Mouse (Mus musculus) spleen, adult 2 months (tissue): Measurements from ENCODE around the gene Galt.
"Not testable (repeated sequence)": the region's sequence is repeated elsewhere in the genome, so short reads cannot be mapped to it uniquely, and the experiment has no call there.

Source experiments
- CTCF ChIP-seq: fragments of 200-500 bp; IDR thresholded peaks from 2 replicates; pipeline ENCODE4 v1.5.1; 2011; ENCODE audit warnings: mild to moderate bottlenecking, inconsistent platforms; ENCODE audit not compliant: insufficient read depth, insufficient read length, insufficient replicate concordance; ENCODE audit errors: extremely low read depth
- POLR2A ChIP-seq: fragments of 200-500 bp; IDR thresholded peaks from 2 replicates; pipeline ENCODE4 v1.6.1; 2011; ENCODE audit warnings: low read depth, low read length, inconsistent platforms

DNA sequence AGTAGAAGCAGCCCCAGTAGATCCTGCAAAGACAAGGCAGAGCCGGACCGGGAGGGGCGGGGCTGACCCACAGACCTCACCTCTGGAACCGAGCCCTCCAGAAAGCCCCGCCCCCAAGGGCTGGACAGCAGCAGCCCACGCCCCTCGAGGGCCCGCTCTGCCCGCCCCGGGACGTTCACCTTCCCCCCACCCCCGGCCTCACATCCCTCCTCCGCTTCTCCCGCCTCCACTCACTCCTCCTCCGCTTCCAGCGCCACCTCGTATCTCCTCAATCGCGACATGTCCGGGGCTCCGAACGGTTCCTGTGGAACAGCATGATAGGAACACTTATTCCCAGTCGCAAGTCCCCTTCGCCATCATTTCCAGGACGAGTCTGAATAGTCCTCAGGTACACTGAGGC, 18.5 kb downstream of the Galt start:
- not testable (repeated sequence) for TF ChIP-seq POLR2A, CTCF
